Mouse (Mus musculus): Measurements from ENCODE around the gene Jakmip3. TPM values are rescaled to one million over a fixed set of nuclear protein-coding genes. Genes with fewer than 3 reads are reported as not detected.

Jakmip3 gene
- polyA plus RNA-seq, 1 experiment from 2014 or later: 11.7 TPM

DNA sequence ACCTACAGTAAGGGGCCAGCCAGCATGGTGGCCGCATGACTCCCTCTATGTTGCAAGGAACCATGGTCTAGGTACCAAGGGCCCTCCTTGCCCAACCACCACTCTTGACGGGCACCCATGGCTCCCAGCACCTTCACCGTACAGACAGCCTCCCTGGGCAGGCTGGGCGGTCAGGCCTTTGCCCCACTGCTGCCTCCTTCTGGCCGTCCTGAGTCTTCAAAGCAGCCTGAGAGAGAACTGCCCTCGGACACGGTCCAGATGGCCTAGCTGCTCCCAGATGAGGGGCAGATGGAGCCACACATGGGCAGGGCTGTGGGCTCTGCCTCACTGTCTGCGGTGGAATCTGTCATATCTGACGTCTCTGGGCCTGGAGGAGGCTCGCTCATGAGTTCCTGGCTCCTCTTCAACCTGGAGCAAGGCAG is 163.4 kb downstream of the Jakmip3 start:
- no peaks in the 10 kb centered on the region for H3K27me3 ChIP-seq (replicated peaks)
- no peaks in the 10 kb centered on the region for H3K4me1 ChIP-seq
- no peaks in the 10 kb centered on the region for H3K9me3 ChIP-seq (replicated peaks)
- no peak overlapping the region for H3K4me2 ChIP-seq
- peaks cover 24% of the 10 kb centered on the region for H3K36me3 ChIP-seq
- H3K27ac ChIP-seq (replicated peaks): no peak overlapping the region
- H3K9ac ChIP-seq (replicated peaks): no peak overlapping the region
- 0 out of 2 replicates have a peak, but pooled peaks have one; percentile 29 for ATAC-seq (ENCODE audit: low FRiP score)
- 50% methylated on average over 10 of the region's 10 CpGs for WGBS
- no peak overlapping the region for H3K4me3 ChIP-seq (replicated peaks)

DNA sequence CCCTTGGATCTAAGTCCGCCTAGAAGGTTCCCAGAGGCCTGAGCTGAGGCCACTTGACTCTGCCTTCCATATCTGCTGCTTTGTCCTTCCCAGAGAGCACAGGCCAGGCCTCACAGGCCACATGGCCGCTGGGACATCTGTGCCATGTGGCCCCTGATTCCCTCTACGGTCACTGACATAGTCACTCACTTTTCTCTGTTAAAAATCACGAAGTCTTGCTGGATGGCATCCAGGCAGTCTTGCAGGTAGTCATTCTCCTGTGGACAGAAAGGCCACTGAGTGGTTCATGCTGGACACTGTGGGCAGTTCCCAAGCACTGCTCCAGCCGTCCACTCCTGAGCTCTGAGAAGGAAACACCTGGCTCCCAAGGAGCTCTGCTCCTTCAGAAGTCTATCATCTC is 164.5 kb downstream of the Jakmip3 start:
- Histone ChIP-seq H3K27ac (replicated peaks) (no peak overlapping the region), H3K36me3 (peaks cover 14% of the 10 kb centered on the region), H3K4me3 (replicated peaks) (no peak overlapping the region), H3K4me2 (no peak overlapping the region), H3K4me1 (no peaks in the 10 kb centered on the region), H3K9ac (replicated peaks) (no peak overlapping the region), H3K9me3 (replicated peaks) (no peaks in the 10 kb centered on the region), H3K27me3 (replicated peaks) (no peaks in the 10 kb centered on the region)
- WGBS: 88% methylated on average over 5 of the region's 5 CpGs
- no peak for ATAC-seq (ENCODE audit: low FRiP score)

DNA sequence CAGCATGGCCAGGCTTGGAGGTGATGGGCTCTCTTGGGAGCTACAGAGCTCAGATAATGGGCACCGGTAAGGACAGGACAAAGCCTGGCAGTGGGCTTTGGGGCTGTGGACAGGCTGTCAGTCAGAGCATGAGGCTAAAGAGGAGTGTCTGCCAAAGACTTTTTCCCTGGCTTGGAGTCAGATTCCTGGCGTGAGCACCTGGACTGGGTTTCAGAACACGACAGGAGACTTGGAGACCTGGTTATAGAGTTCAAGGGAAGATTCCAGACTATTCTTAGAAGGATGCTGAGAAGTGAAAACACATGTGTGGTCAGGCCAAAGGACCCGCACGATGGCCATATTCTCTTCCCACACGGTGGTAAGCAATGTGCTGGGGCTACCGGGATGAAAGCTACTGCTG is 165.2 kb downstream of the Jakmip3 start:
- H3K4me1 ChIP-seq: no peaks in the 10 kb centered on the region
- ATAC-seq (ENCODE audit: low FRiP score): no peak
- no peaks in the 10 kb centered on the region for H3K27me3 ChIP-seq (replicated peaks)
- no peak overlapping the region for H3K4me3 ChIP-seq (replicated peaks)
- no peak overlapping the region for H3K9ac ChIP-seq (replicated peaks)
- no peaks in the 10 kb centered on the region for H3K9me3 ChIP-seq (replicated peaks)
- no peak overlapping the region for H3K27ac ChIP-seq (replicated peaks)
- no peak overlapping the region for H3K4me2 ChIP-seq
- 83% methylated on average over 7 of the region's 7 CpGs for WGBS
- peaks cover 8% of the 10 kb centered on the region for H3K36me3 ChIP-seq

DNA sequence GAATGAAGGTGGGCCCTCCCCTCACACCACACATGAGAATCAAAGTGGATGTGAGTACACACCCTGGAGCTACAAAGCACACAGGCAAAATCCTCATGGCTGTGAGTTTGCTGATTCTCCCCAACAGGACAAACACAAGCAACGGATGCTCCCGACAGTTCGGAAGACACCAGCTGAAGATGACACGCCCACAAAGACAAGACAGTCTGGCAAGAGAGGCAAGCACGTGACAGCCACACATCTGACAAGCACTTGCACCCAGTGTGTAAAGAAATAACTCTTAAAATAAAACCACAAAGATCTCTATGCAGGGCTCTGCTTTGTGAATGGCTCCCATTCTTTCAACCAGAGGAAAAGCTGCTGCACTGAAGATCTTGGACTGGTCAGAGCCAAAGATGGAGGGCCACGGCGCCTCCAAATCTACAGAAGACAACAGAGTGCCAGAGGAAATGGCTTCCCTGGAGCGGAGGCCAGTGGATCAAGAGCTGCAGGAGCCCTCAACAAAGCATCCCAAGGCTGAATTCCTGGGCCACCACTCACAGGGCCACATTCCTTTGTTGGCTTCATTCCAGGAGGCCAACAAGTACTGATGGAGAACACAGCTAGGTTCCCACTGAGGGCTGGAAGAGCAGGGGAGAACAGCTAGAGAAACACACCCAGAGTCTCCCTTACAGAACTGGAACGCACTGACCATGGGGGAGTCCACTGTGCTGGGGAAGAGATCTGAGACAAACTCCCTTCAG is 167.5 kb downstream of the Jakmip3 start:
- no peaks in the 10 kb centered on the region for H3K27me3 ChIP-seq (replicated peaks)
- no peak overlapping the region for H3K4me3 ChIP-seq (replicated peaks)
- no peak overlapping the region for H3K4me2 ChIP-seq
- H3K4me1 ChIP-seq: no peaks in the 10 kb centered on the region
- H3K9ac ChIP-seq (replicated peaks): no peak overlapping the region
- no peaks in the 10 kb centered on the region for H3K9me3 ChIP-seq (replicated peaks)
- H3K36me3 ChIP-seq: no peaks in the 10 kb centered on the region
- 86% methylated on average over 9 of the region's 9 CpGs for WGBS
- H3K27ac ChIP-seq (replicated peaks): no peak overlapping the region
- ATAC-seq (ENCODE audit: low FRiP score): no peak

DNA sequence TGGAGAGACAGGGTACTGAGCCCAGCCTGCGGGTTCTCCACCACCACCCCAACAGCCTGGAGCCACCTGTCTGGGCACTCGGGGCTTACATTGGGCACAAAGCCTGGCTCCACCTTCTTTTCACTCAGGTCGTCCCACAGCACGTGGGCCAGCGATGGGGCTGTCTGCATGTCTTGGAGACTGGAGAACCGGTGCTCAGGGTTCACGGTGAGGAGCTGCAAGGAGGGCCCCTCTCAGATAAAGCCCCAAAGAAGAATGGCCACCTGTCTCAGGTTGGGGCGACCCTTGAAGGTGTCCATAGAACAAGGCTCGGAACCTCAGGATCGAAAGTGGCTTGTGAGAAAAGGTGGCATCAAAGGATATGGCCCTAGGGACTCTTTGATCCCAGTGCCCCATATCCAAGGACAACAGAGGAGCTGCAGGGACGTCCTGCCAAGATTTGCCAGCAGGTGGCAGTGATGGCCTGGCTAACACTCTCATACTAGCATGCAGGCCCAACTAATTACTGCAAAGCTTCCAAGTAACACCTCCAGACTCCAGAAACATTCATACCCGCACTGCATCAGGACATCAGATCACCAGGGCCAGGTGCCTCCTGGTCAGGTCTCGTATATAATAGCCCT is 178.7 kb downstream of the Jakmip3 start:
- no peaks in the 10 kb centered on the region for H3K36me3 ChIP-seq
- H3K27me3 ChIP-seq (replicated peaks): no peaks in the 10 kb centered on the region
- no peak overlapping the region for H3K27ac ChIP-seq (replicated peaks)
- H3K9me3 ChIP-seq (replicated peaks): no peaks in the 10 kb centered on the region
- no peak overlapping the region for H3K4me2 ChIP-seq
- H3K9ac ChIP-seq (replicated peaks): no peak overlapping the region
- peak; percentile 68 for ATAC-seq (ENCODE audit: low FRiP score)
- no peaks in the 10 kb centered on the region for H3K4me1 ChIP-seq
- WGBS: 43% methylated on average over 13 of the region's 13 CpGs
- H3K4me3 ChIP-seq (replicated peaks): no peak overlapping the region

DNA sequence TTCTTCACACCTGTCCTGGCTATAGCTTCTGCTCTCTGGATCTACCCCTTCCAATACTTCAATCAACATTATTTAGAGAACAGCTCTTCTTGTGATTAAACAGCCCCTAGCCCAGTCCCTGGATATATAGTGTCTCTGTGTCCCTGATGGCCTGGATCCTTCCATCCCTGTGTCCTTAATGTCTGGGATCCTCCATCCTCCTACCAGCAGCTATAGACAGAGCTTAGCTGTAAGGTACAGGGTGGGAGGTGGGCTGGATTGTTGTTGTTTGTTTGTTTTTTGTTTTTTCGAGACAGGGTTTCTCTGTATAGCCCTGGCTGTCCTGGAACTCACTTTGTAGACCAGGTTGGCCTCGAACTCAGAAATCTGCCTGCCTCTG is 179.2 kb downstream of the Jakmip3 start:
- 82% methylated on average over 2 of the region's 2 CpGs for WGBS
- no peak overlapping the region for H3K4me3 ChIP-seq (replicated peaks)
- ATAC-seq (ENCODE audit: low FRiP score): peak; percentile 8; the same call in 1 of the 2 replicates
- no peaks in the 10 kb centered on the region for H3K9me3 ChIP-seq (replicated peaks)
- no peaks in the 10 kb centered on the region for H3K27me3 ChIP-seq (replicated peaks)
- no peak overlapping the region for H3K27ac ChIP-seq (replicated peaks)
- H3K4me1 ChIP-seq: no peaks in the 10 kb centered on the region
- H3K36me3 ChIP-seq: no peaks in the 10 kb centered on the region
- H3K4me2 ChIP-seq: no peak overlapping the region
- H3K9ac ChIP-seq (replicated peaks): no peak overlapping the region

DNA sequence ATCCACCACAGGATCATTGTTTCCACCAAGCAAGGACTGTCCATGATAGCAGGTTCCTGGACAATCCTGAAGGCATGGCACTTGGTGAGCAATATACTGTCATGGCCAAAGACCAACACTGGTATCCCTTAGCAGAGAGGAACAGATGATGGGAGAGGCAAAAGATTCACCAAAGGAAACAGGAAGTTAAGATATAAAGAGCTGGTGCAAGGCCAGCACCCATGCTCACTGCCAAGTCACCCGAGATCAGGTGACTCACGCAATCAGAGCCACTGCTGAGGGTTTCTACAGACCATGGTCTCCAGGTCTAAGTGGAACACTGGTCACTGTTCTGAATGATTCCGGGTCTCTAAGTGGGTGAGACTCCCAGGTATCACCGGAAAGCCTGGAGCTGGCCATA is 185.4 kb downstream of the Jakmip3 start:
- no peak for ATAC-seq (ENCODE audit: low FRiP score)
- Histone ChIP-seq H3K36me3 (no peaks in the 10 kb centered on the region), H3K9ac (replicated peaks) (no peak overlapping the region), H3K4me3 (replicated peaks) (no peak overlapping the region), H3K27me3 (replicated peaks) (no peaks in the 10 kb centered on the region), H3K27ac (replicated peaks) (no peak overlapping the region), H3K9me3 (replicated peaks) (no peaks in the 10 kb centered on the region), H3K4me2 (no peak overlapping the region), H3K4me1 (peaks cover 9% of the 10 kb centered on the region)
- WGBS: 96% methylated on average over 4 of the region's 4 CpGs

DNA sequence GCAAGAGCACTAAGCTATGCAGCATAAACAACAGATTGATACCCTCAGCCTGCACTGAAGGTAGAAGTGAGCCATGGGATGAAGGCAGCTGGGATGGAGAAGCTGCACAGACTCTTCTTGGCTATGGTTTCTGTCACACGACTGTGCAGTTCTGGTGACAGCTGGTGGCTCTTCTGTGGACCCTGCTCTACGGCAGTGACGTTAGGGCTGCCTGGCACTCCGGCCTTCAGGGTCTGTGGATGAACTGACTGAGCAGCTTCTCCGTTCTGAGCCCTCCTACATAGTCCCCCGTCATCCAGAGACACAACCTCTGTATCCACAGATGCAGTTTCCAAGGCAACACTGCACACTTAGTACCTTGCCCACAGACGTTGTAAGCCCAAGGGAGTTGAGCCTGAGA is 186.0 kb downstream of the Jakmip3 start:
- WGBS: 72% methylated on average over 7 of the region's 7 CpGs
- Histone ChIP-seq H3K27me3 (replicated peaks) (no peaks in the 10 kb centered on the region), H3K36me3 (no peaks in the 10 kb centered on the region), H3K9me3 (replicated peaks) (no peaks in the 10 kb centered on the region), H3K27ac (replicated peaks) (no peak overlapping the region), H3K4me3 (replicated peaks) (no peak overlapping the region), H3K4me1 (peaks cover 9% of the 10 kb centered on the region), H3K4me2 (no peak overlapping the region), H3K9ac (replicated peaks) (no peak overlapping the region)
- no peak for ATAC-seq (ENCODE audit: low FRiP score)

DNA sequence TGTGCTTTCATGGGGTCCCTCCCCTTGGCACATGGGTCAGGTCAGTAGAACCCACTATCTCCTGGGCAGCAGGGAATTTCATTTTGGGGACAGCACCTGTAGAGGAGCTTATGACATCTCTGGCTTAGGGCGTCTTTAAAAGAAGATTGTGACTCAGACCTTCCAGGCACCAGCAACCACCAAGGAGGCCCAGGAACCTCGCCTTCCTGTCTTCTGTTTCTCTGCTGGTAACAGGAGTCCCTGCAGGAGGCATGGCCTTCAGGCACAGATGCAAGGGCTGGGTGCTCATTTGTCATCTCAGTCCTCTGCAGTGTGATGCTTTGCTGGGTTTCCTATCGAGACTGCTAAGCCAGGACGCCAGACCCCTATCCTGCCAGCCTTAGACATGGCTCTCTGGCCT is 188.5 kb downstream of the Jakmip3 start:
- Histone ChIP-seq H3K9me3 (replicated peaks) (no peaks in the 10 kb centered on the region), H3K4me2 (no peak overlapping the region), H3K27ac (replicated peaks) (no peak overlapping the region), H3K36me3 (no peaks in the 10 kb centered on the region), H3K27me3 (replicated peaks) (no peaks in the 10 kb centered on the region), H3K9ac (replicated peaks) (no peak overlapping the region), H3K4me3 (replicated peaks) (no peak overlapping the region), H3K4me1 (peaks cover 9% of the 10 kb centered on the region)
- no peak for ATAC-seq (ENCODE audit: low FRiP score)
- 89% methylated on average over 4 of the region's 4 CpGs for WGBS

DNA sequence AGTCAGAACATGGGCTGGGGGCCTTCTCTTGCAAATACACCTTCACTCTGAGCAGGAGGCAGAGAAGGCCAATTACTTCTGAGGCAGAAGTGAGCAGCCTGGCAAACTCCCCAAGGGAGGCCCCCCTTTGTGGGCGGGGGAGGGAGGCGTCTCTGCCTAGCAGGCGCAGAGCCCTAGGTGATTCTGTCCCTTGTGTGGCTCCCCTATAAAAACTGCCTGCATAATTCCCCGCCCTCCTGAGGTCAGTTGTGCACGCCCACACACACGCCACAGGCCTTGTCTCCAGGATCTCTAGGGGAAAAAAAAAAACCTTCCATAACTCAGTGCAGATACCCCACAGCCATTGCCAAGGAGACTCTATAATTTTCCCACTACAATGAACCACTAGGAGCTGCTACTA is 189.8 kb downstream of the Jakmip3 start:
- H3K36me3 ChIP-seq: no peaks in the 10 kb centered on the region
- H3K9ac ChIP-seq (replicated peaks): no peak overlapping the region
- 17% methylated on average over 6 of the region's 6 CpGs for WGBS
- no peak for ATAC-seq (ENCODE audit: low FRiP score)
- no peak overlapping the region; the same call in 1 of the 2 replicates for H3K27ac ChIP-seq (replicated peaks)
- H3K4me1 ChIP-seq: peaks cover 9% of the 10 kb centered on the region
- no peaks in the 10 kb centered on the region for H3K27me3 ChIP-seq (replicated peaks)
- no peak overlapping the region for H3K4me2 ChIP-seq
- H3K9me3 ChIP-seq (replicated peaks): no peaks in the 10 kb centered on the region
- no peak overlapping the region for H3K4me3 ChIP-seq (replicated peaks)

DNA sequence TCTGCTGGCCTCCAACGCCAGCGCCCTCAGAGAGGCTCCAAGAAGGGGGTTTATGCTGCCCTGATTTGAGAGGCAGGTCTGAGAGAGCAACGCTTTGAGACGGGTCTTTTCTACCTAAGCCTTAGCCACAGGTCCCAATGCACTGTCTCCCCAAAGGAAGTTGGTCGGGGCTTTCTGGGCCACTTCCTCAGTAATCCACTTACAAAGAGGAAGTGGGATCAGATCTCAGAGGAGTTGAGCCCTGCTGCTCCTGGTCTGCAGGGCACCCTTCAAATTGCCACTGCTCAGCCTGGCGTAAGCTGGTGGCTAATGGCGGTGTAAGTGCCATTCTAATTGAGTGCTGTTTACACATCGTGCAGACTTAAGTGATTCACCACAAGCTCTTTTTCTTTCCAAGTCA is 191.0 kb downstream of the Jakmip3 start:
- H3K4me3 ChIP-seq (replicated peaks): no peak overlapping the region
- H3K4me1 ChIP-seq: peaks cover 10% of the 10 kb centered on the region
- 65% methylated on average over 8 of the region's 8 CpGs for WGBS
- no peak overlapping the region for H3K9ac ChIP-seq (replicated peaks)
- no peaks in the 10 kb centered on the region for H3K36me3 ChIP-seq
- H3K4me2 ChIP-seq: no peak overlapping the region
- no peaks in the 10 kb centered on the region for H3K9me3 ChIP-seq (replicated peaks)
- no peak overlapping the region for H3K27ac ChIP-seq (replicated peaks)
- ATAC-seq (ENCODE audit: low FRiP score): no peak
- H3K27me3 ChIP-seq (replicated peaks): no peaks in the 10 kb centered on the region

DNA sequence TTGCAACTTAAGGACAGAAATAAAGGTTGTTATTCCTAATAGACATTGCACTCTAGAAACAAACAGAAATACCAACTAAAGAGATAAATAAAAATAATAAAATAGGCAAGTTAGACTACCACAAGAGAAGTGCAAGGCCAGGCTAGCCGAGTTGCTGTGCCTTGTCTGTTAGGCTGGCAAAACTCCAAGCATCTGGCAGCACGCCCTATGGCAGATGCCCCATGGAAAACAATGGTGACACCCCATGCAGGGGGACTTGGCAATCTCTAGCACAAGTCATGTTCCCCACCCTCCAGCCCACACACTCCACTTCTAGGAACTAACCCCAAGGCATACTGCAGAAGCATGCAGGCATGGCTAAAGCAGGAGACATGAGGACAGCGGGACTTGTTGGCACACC is 192.9 kb downstream of the Jakmip3 start:
- Histone ChIP-seq H3K36me3 (no peaks in the 10 kb centered on the region), H3K27me3 (replicated peaks) (no peaks in the 10 kb centered on the region), H3K4me1 (peaks cover 22% of the 10 kb centered on the region), H3K4me3 (replicated peaks) (no peak overlapping the region), H3K27ac (replicated peaks) (no peak overlapping the region), H3K9me3 (replicated peaks) (no peaks in the 10 kb centered on the region), H3K9ac (replicated peaks) (no peak overlapping the region), H3K4me2 (no peak overlapping the region)
- 51% methylated on average over 3 of the region's 3 CpGs for WGBS
- ATAC-seq (ENCODE audit: low FRiP score): no peak

All from neural tube, embryonic 15.5 days (tissue).